Mouse (Mus musculus): Measurements from ENCODE around the gene Cfap44. TPM values are rescaled to one million over a fixed set of nuclear protein-coding genes. Genes with fewer than 3 reads are reported as not detected.

The Cfap44 gene
- polyA plus RNA-seq, 1 experiment, result not detected

DNA sequence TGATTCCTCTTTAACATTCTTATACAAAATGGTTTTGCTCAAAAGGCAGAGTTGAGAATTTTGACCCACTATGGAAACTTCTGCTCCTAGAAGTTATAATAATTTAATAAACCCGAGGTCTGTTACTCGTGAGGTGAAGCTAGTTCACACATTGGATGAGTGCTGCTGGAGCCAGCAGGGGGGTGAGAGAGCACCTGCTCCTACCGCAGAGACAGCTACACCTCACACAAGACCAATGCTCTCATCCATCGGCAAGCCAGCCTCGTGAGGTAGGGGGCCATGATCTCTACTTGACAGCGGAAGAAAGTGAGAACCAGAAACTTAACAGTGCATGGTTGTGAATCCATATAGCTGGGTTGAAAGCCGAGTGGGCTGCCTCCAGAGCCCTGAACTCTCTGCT, 129.0 kb downstream of the Cfap44 start:
- no peak overlapping the region for H3K27ac ChIP-seq (ENCODE audit: control insufficient read depth, insufficient read depth, low read depth, low read length, poor library complexity)
- no peak overlapping the region for H3K4me3 ChIP-seq (replicated peaks; ENCODE audit: control insufficient read depth, low read depth, low read length)
- 84% methylated on average over 7 of the region's 7 CpGs for WGBS
- no peak for TF ChIP-seq POLR2A (IDR thresholded peaks at IDR 0.05; ENCODE audit: borderline replicate concordance, control insufficient read depth, low read depth, low read length)
- no peak for TF ChIP-seq CTCF (IDR thresholded peaks at IDR 0.05; ENCODE audit: control insufficient read depth, insufficient read depth, low read length)
- H3K4me1 ChIP-seq (ENCODE audit: control insufficient read depth, insufficient read depth, low read length), result no peaks in the 10 kb centered on the region

DNA sequence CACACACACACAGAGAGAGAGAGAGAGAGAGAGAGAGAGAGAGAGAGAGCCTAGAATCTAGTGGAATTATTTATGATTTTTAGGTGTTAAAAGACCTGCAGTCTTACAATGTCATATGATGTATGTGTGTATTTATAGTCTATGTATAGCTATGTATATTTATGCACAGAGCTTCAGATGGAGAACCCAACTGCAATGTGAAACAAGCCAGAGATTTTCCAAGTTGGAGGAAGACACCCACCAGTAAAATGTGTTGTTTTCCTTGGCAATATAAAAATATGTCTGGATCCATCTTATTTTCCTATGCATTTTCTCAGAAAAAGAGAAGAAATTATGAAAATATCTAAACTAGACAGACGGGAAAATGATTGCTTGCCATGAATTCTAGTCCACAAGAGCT, 131.4 kb downstream of the Cfap44 start:
- WGBS, result 75% methylated on average over 1 of the region's 1 CpGs
- Histone ChIP-seq H3K4me1 (ENCODE audit: control insufficient read depth, insufficient read depth, low read length) (no peaks in the 10 kb centered on the region), H3K4me3 (replicated peaks; ENCODE audit: control insufficient read depth, low read depth, low read length) (no peak overlapping the region), H3K27ac (ENCODE audit: control insufficient read depth, insufficient read depth, low read depth, low read length, poor library complexity) (no peak overlapping the region)
- TF ChIP-seq POLR2A (IDR thresholded peaks at IDR 0.05; ENCODE audit: borderline replicate concordance, control insufficient read depth, low read depth, low read length), result no peak

DNA sequence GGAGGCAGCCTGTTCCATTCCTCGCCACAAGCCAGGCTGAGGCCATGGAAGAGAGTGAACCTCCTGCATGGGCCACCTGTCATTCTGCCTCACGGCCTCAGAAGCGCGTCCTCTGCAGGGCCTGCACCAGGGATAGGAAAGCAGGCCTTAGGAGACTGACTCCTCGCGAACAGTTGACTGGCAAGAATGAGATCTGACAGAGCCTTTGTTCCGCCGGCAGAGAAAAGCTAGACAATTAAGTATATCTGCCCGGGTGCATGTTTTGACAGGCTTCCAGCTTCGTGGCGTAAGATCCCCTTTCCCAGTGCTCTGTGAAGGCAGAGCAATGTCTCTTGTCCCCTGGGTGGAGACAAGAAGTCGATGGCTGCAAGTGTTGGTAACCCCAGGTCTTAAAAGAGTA, 132.1 kb downstream of the Cfap44 start:
- Histone ChIP-seq H3K4me3 (replicated peaks; ENCODE audit: control insufficient read depth, low read depth, low read length) (no peak overlapping the region), H3K4me1 (ENCODE audit: control insufficient read depth, insufficient read depth, low read length) (no peaks in the 10 kb centered on the region), H3K27ac (ENCODE audit: control insufficient read depth, insufficient read depth, low read depth, low read length, poor library complexity) (no peak overlapping the region)
- 74% methylated on average over 12 of the region's 12 CpGs for WGBS
- no peak for TF ChIP-seq CTCF (IDR thresholded peaks at IDR 0.05; ENCODE audit: control insufficient read depth, insufficient read depth, low read length)
- TF ChIP-seq POLR2A (IDR thresholded peaks at IDR 0.05; ENCODE audit: borderline replicate concordance, control insufficient read depth, low read depth, low read length), result no peak

DNA sequence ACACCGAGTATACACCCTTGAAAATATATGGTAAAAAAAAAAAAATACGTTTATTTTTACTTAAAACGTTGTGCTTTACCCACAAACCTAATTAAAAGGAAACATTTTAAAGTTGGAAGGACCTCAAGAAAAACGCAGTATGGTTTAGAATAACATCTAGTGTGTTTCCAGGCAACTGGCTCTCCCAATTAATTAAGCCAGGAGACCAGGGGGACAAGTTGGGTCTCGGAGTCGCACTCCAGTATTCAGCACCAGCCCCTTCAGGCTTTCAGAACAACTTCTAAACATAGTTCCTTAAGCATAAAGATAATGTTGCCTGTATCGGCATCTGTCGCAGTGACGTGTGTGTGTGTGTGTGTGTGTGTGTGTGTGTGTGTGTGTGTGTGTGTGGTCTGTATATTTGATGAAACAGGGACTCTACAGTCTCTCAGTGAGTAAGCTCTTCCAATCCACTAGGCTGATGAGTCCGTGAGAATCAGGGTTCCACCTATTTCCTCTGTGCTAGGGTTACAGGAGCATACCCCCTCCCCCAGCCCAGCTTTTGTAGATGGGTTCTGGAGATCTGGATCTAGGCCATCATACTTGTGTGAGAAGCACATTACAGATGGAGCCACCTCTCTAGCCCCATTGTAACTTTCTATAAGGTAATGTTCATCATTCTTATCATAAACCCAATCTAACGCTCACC, 132.8 kb downstream of the Cfap44 start:
- no peak overlapping the region for H3K4me3 ChIP-seq (replicated peaks; ENCODE audit: control insufficient read depth, low read depth, low read length)
- no peak for TF ChIP-seq POLR2A (IDR thresholded peaks at IDR 0.05; ENCODE audit: borderline replicate concordance, control insufficient read depth, low read depth, low read length)
- TF ChIP-seq CTCF (IDR thresholded peaks at IDR 0.05; ENCODE audit: control insufficient read depth, insufficient read depth, low read length), result no peak
- no peaks in the 10 kb centered on the region for H3K4me1 ChIP-seq (ENCODE audit: control insufficient read depth, insufficient read depth, low read length)
- no peak overlapping the region for H3K27ac ChIP-seq (ENCODE audit: control insufficient read depth, insufficient read depth, low read depth, low read length, poor library complexity)
- WGBS, result 75% methylated on average over 11 of the region's 11 CpGs

DNA sequence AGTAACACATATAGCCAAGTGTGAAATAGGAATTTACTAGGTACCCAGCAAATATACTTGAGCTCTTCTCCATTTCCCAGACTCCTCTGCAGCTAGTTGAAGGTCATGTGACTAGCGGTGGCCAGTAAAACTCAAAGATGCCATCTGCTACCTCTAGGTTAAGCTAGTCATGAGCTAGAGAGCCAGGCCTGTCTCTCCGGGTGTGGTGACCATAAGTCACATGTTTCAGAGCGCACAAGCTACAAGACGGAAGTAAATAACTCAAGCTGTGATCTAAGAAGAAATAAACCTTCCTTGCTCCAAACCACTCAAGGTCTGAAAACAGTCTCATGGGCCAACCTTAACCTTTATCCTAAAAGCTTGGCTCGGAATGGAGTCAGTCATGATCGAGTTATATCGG, 134.4 kb downstream of the Cfap44 start:
- 85% methylated on average over 7 of the region's 7 CpGs for WGBS
- no peaks in the 10 kb centered on the region for H3K4me1 ChIP-seq (ENCODE audit: control insufficient read depth, insufficient read depth, low read length)
- TF ChIP-seq CTCF (IDR thresholded peaks at IDR 0.05; ENCODE audit: control insufficient read depth, insufficient read depth, low read length), result no peak
- TF ChIP-seq POLR2A (IDR thresholded peaks at IDR 0.05; ENCODE audit: borderline replicate concordance, control insufficient read depth, low read depth, low read length), result no peak
- H3K27ac ChIP-seq (ENCODE audit: control insufficient read depth, insufficient read depth, low read depth, low read length, poor library complexity), result no peak overlapping the region
- no peak overlapping the region for H3K4me3 ChIP-seq (replicated peaks; ENCODE audit: control insufficient read depth, low read depth, low read length)

DNA sequence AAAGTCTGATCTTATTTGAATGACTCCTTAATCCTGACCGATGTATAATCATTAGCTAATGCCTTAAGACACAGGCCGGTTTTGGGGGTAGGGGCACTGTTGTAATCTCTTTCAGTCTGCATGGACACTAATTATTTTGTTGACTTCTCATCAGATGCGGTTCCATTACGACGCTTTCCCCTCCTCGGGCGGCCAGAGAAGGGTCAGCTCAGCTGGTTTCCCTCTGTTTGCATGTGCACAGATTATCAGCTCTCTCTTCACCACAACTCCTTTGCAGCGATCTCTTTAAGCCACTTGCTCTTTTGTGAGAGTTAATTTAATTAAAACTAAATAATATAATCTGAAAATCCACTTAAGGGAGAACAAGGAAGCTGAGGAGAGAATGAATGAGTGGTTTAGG, 135.1 kb downstream of the Cfap44 start:
- TF ChIP-seq CTCF (IDR thresholded peaks at IDR 0.05; ENCODE audit: control insufficient read depth, insufficient read depth, low read length) (no peak), POLR2A (IDR thresholded peaks at IDR 0.05; ENCODE audit: borderline replicate concordance, control insufficient read depth, low read depth, low read length) (no peak)
- 87% methylated on average over 8 of the region's 8 CpGs for WGBS
- no peak overlapping the region for H3K27ac ChIP-seq (ENCODE audit: control insufficient read depth, insufficient read depth, low read depth, low read length, poor library complexity)
- H3K4me3 ChIP-seq (replicated peaks; ENCODE audit: control insufficient read depth, low read depth, low read length), result no peak overlapping the region
- H3K4me1 ChIP-seq (ENCODE audit: control insufficient read depth, insufficient read depth, low read length), result no peaks in the 10 kb centered on the region

DNA sequence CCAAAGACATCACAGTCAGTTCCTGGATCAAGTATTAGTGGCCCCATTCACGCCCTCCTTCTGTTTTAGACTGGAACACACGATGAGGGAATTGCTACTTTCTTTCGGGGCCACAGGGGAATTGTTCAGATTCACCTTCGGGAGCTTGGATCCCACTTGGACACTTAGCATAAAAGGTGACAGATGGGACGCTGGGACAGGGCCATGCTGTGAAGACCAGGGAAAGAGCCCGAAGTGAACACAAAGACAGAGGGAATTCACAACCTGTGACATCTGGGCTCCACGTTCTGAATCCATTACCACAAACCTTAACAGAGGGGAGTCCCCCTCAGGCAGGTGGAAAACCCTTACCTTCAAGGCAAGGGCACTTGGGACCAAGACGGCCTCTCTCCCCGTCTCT, 135.6 kb downstream of the Cfap44 start:
- WGBS, result 75% methylated on average over 9 of the region's 9 CpGs
- Histone ChIP-seq H3K4me1 (ENCODE audit: control insufficient read depth, insufficient read depth, low read length) (no peaks in the 10 kb centered on the region), H3K27ac (ENCODE audit: control insufficient read depth, insufficient read depth, low read depth, low read length, poor library complexity) (no peak overlapping the region), H3K4me3 (replicated peaks; ENCODE audit: control insufficient read depth, low read depth, low read length) (no peak overlapping the region)
- TF ChIP-seq CTCF (IDR thresholded peaks at IDR 0.05; ENCODE audit: control insufficient read depth, insufficient read depth, low read length), result no peak

DNA sequence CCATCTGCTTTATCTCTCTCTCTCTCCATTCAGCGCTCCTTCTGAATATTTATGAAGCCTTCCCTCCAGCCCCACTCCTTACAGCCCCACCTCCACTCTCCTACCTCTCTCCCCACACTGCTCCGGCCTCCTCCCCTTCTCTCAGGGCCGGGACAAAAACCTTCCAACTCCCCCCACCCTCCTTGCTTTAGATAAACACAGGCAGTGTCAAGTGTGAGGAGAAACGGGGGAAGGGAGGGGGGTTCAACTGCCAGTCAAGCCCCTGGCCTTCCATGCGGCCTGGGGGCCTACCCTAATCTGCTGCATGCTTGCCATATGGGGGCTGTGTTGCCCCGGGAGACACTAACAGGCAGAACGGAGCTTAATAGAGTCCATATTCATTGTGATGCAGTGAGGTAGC, 136.2 kb downstream of the Cfap44 start:
- TF ChIP-seq POLR2A (IDR thresholded peaks at IDR 0.05; ENCODE audit: borderline replicate concordance, control insufficient read depth, low read depth, low read length) (no peak), CTCF (IDR thresholded peaks at IDR 0.05; ENCODE audit: control insufficient read depth, insufficient read depth, low read length) (no peak)

DNA sequence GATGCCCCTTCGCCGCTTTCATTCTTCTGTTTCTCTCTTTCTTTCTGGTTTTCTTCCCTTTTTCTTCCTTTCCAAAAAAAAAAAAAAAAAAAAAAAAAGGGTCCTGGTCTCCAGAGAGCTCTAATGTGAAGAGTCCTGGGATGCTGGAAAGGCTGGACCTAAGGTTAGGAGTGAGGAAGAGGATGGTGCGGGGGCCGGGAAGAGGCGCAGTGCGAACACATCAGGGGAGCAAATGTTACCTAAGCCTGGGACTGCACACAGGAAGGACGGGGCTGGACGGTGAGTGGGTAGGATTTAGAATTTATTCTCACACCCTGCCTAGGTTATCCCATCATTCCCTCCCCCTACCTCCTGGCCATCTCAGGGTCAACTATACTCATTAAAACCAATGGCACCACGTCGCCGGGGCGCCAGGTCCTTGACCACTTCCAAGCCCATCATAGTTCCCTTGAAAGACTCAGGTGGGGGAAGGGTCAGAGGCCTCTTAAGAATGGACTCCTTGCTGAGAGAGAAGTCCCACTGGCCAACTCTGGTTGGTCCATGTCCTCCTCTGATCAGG, 136.7 kb downstream of the Cfap44 start:
- no peaks in the 10 kb centered on the region for H3K4me1 ChIP-seq (ENCODE audit: control insufficient read depth, insufficient read depth, low read length)
- TF ChIP-seq CTCF (IDR thresholded peaks at IDR 0.05; ENCODE audit: control insufficient read depth, insufficient read depth, low read length) (no peak), POLR2A (IDR thresholded peaks at IDR 0.05; ENCODE audit: borderline replicate concordance, control insufficient read depth, low read depth, low read length) (no peak)
- no peak overlapping the region for H3K27ac ChIP-seq (ENCODE audit: control insufficient read depth, insufficient read depth, low read depth, low read length, poor library complexity)
- 83% methylated on average over 12 of the region's 12 CpGs for WGBS
- H3K4me3 ChIP-seq (replicated peaks; ENCODE audit: control insufficient read depth, low read depth, low read length), result no peak overlapping the region

More for the DNA sequence above, 136.2 kb downstream of the Cfap44 start:
- WGBS, result 42% methylated on average over 7 of the region's 7 CpGs
- H3K4me3 ChIP-seq (replicated peaks; ENCODE audit: control insufficient read depth, low read depth, low read length), result no peak overlapping the region
- H3K27ac ChIP-seq (ENCODE audit: control insufficient read depth, insufficient read depth, low read depth, low read length, poor library complexity), result no peak overlapping the region; the same call in 1 of the 2 replicates
- no peaks in the 10 kb centered on the region for H3K4me1 ChIP-seq (ENCODE audit: control insufficient read depth, insufficient read depth, low read length)

Other genes starting within 250 kb of the Cfap44 start
- 9.9 and 12.0 TPM in 2 replicates for gene Usf3, start 221.6 kb upstream of the Cfap44 start, polyA plus RNA-seq (2011; ENCODE audit: insufficient read depth, insufficient read length, low replicate concordance, missing spikeins)
- 2.5 and 3.6 TPM in 2 replicates for gene Sidt1, start 61.6 kb upstream of the Cfap44 start, polyA plus RNA-seq (2011; ENCODE audit: insufficient read depth, insufficient read length, low replicate concordance, missing spikeins)
- gene Spice1, start 47.7 kb upstream of the Cfap44 start, polyA plus RNA-seq (2011; ENCODE audit: insufficient read depth, insufficient read length, low replicate concordance, missing spikeins), result 7.6 and 11.9 TPM in 2 replicates
- not detected in 2 replicates for gene Boc, start 164.1 kb downstream of the Cfap44 start, polyA plus RNA-seq (2011; ENCODE audit: insufficient read depth, insufficient read length, low replicate concordance, missing spikeins)